Mouse (Mus musculus): ENCODE results near the gene 1700012B09Rik. TPM values are rescaled to one million over a fixed set of nuclear protein-coding genes. Genes with fewer than 3 reads are reported as not detected.

The 1700012B09Rik gene
- 0.41 and 1.7 TPM in 2 replicates for polyA plus RNA-seq (2012; rRNA removed)

DNA sequence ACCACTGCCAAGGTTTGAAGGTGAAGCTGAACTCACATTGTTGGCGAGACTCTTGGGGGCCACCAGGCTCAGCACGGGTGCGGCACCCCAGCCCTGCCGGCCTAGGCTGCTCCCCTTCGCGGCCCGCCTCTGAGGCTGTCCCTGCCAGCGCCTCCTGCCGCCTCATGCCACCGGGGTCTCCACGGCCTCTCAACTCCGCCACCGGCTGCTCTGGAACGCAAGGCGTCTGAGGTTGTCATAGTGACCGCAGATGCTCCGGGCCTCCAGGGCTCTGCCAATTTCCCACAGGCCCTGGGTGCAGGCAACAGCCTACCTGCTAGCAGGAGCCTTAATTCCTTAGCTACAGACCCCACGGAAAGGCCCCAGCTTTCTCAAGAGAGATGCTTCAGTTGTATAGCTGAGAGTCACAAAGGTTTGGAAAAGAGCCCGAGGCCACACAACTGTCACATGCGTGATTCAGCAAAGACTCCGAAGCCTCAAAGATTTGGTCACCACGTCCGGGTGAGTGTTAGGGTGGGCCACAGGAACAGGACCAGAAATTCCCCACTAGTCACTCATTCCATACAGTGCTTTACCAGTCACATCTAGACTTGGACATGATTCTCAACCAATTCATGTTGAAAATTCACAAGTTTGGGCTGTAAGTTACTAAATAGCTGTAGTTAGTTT is at the start of gene 1700012B09Rik:
Gene 1700012B09Rik (minus strand): TSS at position 228 of the 669 bp plus-strand sequence.
- no peak within 1 kb of the TSS for H3K27ac ChIP-seq (ENCODE audit: insufficient read depth, low read length)
- H3K4me3 ChIP-seq (replicated peaks; ENCODE audit: insufficient read depth, low read depth, low read length) = no peak within 1 kb of the TSS
- TF ChIP-seq POLR2A (IDR thresholded peaks at IDR 0.05; ENCODE audit: borderline replicate concordance, insufficient read depth, low read length) (no peak), CTCF (IDR thresholded peaks at IDR 0.05; ENCODE audit: borderline replicate concordance, insufficient read depth, low read depth, low read length) (no peak)
- H3K27me3 ChIP-seq (ENCODE audit: control insufficient read depth, insufficient read depth, low read length) = no peaks in the 10 kb centered on the region
- H3K4me1 ChIP-seq (ENCODE audit: control insufficient read depth, insufficient read depth, low read length) = 0 out of 2 replicates have a peak, but pooled peaks cover 3% of the 10 kb centered on the region
- 9% methylated on average over 23 of the region's 23 CpGs for WGBS
- no peak for DNase-seq

DNA sequence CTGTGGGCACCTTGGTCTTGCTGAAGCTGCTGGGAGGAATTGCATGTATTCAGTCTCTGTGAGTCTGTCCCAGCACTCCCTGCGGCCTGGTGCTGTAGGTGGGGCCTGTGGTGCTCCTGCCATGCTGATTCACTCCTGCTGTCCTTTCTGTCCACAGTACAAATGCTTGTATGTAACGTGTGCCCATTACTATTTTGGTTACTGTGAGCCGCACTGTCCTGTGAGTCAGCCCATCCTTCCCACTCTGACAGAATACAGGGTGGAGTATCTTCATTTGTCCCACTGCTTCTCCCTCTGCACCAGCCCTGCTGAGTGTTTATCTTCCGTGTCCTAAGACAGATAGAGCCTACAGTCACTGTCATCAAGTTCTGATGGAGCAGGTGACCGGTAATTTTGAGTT is 39.3 kb upstream of the 1700012B09Rik start:
- Histone ChIP-seq H3K4me3 (replicated peaks; ENCODE audit: insufficient read depth, low read depth, low read length) (no peak overlapping the region), H3K4me1 (ENCODE audit: control insufficient read depth, insufficient read depth, low read length) (no peaks in the 10 kb centered on the region), H3K27me3 (ENCODE audit: control insufficient read depth, insufficient read depth, low read length) (no peaks in the 10 kb centered on the region), H3K27ac (ENCODE audit: insufficient read depth, low read length) (no peak overlapping the region)
- TF ChIP-seq CTCF (IDR thresholded peaks at IDR 0.05; ENCODE audit: borderline replicate concordance, insufficient read depth, low read depth, low read length) = no peak
- no peak for TF ChIP-seq POLR2A (IDR thresholded peaks at IDR 0.05; ENCODE audit: borderline replicate concordance, insufficient read depth, low read length)
- 91% methylated on average over 5 of the region's 5 CpGs for WGBS
- DNase-seq = no peak

DNA sequence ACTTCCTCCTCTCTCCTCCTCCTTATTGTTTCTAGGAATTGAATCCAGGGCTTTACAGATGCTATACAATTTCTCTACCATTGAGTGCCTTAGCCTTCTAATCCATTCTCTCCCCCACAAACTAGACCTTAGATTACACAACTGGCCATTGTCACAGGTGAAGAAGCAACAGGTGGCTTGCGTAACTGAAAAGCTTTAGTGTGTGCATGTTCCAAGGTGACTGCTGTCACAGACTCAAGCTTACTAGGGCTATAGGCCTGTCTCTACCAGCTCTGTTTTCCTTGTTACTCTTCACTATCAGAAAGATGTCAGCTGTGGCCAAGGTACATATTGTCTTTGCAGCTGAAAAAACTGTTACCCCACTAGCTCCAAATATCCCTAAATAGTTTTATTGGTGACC is 36.0 kb upstream of the 1700012B09Rik start:
- no peak for TF ChIP-seq POLR2A (IDR thresholded peaks at IDR 0.05; ENCODE audit: borderline replicate concordance, insufficient read depth, low read length)
- no peak for TF ChIP-seq CTCF (IDR thresholded peaks at IDR 0.05; ENCODE audit: borderline replicate concordance, insufficient read depth, low read depth, low read length)
- 98% methylated on average over 1 of the region's 1 CpGs for WGBS
- Histone ChIP-seq H3K27me3 (ENCODE audit: control insufficient read depth, insufficient read depth, low read length) (no peaks in the 10 kb centered on the region), H3K27ac (ENCODE audit: insufficient read depth, low read length) (no peak overlapping the region), H3K4me3 (replicated peaks; ENCODE audit: insufficient read depth, low read depth, low read length) (no peak overlapping the region), H3K4me1 (ENCODE audit: control insufficient read depth, insufficient read depth, low read length) (no peaks in the 10 kb centered on the region)
- DNase-seq = no peak

DNA sequence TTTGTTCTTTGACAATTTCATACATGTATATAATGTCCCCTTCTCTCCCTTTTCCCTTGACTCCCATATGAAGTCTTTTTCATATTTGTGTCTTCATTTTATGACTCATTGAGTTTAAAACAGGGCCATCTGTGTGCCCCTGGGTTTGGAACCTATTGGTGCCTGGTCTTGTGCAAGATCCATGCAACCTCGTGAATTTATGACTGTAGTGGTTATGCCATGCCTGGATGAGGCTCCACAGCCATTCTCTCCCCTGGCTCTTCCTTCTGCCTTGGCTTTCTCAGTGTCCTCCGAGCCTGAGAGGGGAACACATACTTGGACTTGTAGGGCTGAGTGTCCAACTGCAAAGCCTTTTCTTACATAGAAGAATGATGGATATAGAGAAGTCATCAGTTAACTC is 34.9 kb upstream of the 1700012B09Rik start:
- no peaks in the 10 kb centered on the region for H3K27me3 ChIP-seq (ENCODE audit: control insufficient read depth, insufficient read depth, low read length)
- H3K27ac ChIP-seq (ENCODE audit: insufficient read depth, low read length) = no peak overlapping the region
- H3K4me1 ChIP-seq (ENCODE audit: control insufficient read depth, insufficient read depth, low read length) = no peaks in the 10 kb centered on the region
- WGBS = 88% methylated on average over 2 of the region's 2 CpGs
- H3K4me3 ChIP-seq (replicated peaks; ENCODE audit: insufficient read depth, low read depth, low read length) = no peak overlapping the region
- TF ChIP-seq POLR2A (IDR thresholded peaks at IDR 0.05; ENCODE audit: borderline replicate concordance, insufficient read depth, low read length) (no peak), CTCF (IDR thresholded peaks at IDR 0.05; ENCODE audit: borderline replicate concordance, insufficient read depth, low read depth, low read length) (no peak)
- DNase-seq = no peak

DNA sequence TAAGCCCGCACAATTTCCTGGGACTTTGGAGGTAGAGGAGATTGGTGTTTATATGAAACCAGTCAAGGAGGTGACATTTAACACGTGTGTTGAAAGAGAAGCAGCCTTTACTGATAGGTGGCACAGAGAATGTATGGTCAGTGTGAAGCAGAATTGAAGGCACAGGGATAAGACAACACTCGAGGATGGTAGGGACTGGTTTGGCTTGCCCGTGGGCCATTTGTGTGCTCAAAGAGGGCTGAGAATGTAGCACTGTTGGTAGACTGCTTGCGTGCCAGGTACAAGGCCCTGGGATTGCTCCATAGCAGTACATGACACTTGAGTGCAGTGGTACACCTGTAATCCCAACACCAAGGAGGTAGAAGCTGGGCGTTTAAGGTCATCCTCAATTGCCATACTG is 16.5 kb upstream of the 1700012B09Rik start:
- DNase-seq = no peak
- 87% methylated on average over 6 of the region's 6 CpGs for WGBS
- Histone ChIP-seq H3K4me3 (replicated peaks; ENCODE audit: insufficient read depth, low read depth, low read length) (no peak overlapping the region), H3K4me1 (ENCODE audit: control insufficient read depth, insufficient read depth, low read length) (no peaks in the 10 kb centered on the region), H3K27ac (ENCODE audit: insufficient read depth, low read length) (no peak overlapping the region), H3K27me3 (ENCODE audit: control insufficient read depth, insufficient read depth, low read length) (no peaks in the 10 kb centered on the region)
- no peak for TF ChIP-seq CTCF (IDR thresholded peaks at IDR 0.05; ENCODE audit: borderline replicate concordance, insufficient read depth, low read depth, low read length)
- no peak for TF ChIP-seq POLR2A (IDR thresholded peaks at IDR 0.05; ENCODE audit: borderline replicate concordance, insufficient read depth, low read length)

DNA sequence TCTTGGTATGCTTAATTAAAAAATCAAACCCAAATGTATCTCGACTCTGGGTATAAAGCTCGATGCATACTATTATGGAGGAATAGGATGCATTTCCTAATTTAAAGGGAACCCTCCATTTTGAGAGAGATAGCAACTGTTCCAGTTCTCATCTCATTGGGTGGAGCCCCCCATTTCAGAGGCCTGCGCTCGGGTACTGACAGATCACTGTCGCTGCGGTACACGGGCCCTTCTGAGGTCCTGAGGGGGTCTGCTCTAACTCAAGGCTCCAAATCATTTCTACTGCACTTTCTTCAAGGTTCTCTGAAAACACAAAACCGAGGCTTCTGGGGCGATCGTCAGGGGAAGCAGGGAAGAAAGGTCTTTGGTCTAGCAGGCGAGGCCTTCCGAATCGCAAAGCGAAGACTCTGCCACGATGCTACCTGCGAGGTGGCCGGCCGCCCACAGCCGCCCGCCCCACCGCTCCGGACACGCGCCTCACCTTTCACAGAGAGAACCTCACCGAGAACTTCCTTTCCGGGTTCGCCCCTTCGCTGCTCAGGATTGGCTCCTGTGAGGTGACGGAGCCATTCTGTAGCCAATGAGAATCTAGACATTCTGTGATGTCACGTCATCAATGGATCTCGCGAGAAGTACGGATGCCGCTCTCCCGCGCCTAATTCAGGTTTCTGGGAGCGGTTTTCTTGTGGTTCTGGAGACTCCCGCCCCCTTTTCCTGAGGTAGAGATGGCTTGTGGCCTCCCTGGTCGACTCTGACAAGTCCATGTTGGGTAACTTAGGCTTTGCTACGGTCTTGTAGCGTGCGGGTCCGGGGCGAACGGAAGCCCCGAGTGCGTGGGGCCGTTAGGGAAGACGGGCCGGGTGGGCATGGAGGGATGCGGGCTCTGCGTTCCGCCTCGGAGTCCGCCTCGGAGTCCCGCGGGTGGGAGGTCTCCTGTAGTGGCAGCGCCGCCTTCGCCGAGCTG is 13.5 kb upstream of the 1700012B09Rik start, which contains the start of the genes Mre11a and Ankrd49:
Gene Mre11a (plus strand): TSS at position 616 of the 964 bp plus-strand sequence.
Gene Ankrd49 (minus strand): TSS at position 818 of the 964 bp plus-strand sequence.
- WGBS = under 1% methylated on average over 62 of the region's 62 CpGs

DNA sequence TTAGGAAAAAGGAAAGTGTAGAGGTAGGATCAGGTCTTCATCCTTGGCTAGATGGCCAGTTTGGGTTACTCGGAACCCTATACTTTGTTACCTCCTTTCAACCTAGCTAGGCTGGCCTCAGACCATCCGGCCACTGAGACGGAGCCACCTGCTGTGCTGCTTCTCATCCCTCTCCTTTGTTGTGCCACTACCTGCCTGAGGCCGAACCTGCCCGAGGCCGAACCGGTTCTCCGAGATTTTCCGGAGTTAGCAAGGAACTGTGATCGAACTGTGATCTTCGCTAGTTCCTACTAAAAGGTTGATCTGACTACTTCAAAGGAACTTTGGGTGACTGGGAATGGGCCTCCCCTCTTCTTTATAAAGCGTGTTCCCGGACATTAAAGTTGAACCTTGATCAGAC is 7.5 kb upstream of the 1700012B09Rik start:
- Histone ChIP-seq H3K4me1 (ENCODE audit: control insufficient read depth, insufficient read depth, low read length) (no peaks in the 10 kb centered on the region), H3K27me3 (ENCODE audit: control insufficient read depth, insufficient read depth, low read length) (no peaks in the 10 kb centered on the region), H3K27ac (ENCODE audit: insufficient read depth, low read length) (no peak overlapping the region), H3K4me3 (replicated peaks; ENCODE audit: insufficient read depth, low read depth, low read length) (no peak overlapping the region)
- TF ChIP-seq POLR2A (IDR thresholded peaks at IDR 0.05; ENCODE audit: borderline replicate concordance, insufficient read depth, low read length) (no peak), CTCF (IDR thresholded peaks at IDR 0.05; ENCODE audit: borderline replicate concordance, insufficient read depth, low read depth, low read length) (no peak)
- no peak for DNase-seq
- 46% methylated on average over 13 of the region's 13 CpGs for WGBS

More for the DNA sequence above, 13.5 kb upstream of the 1700012B09Rik start, which contains the start of the genes Mre11a and Ankrd49:
- Histone ChIP-seq H3K4me3 (replicated peaks; ENCODE audit: insufficient read depth, low read depth, low read length) (peak within 1 kb of the TSS; percentile 89), H3K27me3 (ENCODE audit: control insufficient read depth, insufficient read depth, low read length) (no peaks in the 10 kb centered on the region), H3K27ac (ENCODE audit: insufficient read depth, low read length) (peak within 1 kb of the TSS; percentile 83), H3K4me1 (ENCODE audit: control insufficient read depth, insufficient read depth, low read length) (no peaks in the 10 kb centered on the region)
- TF ChIP-seq CTCF (IDR thresholded peaks at IDR 0.05; ENCODE audit: borderline replicate concordance, insufficient read depth, low read depth, low read length) (no peak), POLR2A (IDR thresholded peaks at IDR 0.05; ENCODE audit: borderline replicate concordance, insufficient read depth, low read length) (peak; percentile 60; the same call in 1 of the 2 replicates)
- DNase-seq = peak; percentile 94 to 96
